Mouse (Mus musculus) heart, adult 2 months (tissue): ENCODE measurements around the gene Atp6v1fnb.

Source experiments
- CTCF ChIP-seq: fragments of 200-600 bp; IDR thresholded peaks from 2 replicates; pipeline ENCODE4 v1.8.1; 2022; ENCODE audit warnings: antibody characterized with exemption, mild to moderate bottlenecking, moderate library complexity
- POLR2A ChIP-seq: fragments of 200-500 bp; IDR thresholded peaks from 2 replicates; pipeline ENCODE4 v1.6.1; 2011; ENCODE audit warnings: mild to moderate bottlenecking, low read depth, low read length, control low read depth; ENCODE audit not compliant: insufficient read depth

GRCm38 (mm10) chr6:29484716-29485559 lies 13.7 kb downstream of the Atp6v1fnb start:
- TF ChIP-seq POLR2A: no peak
- peak; percentile 91 for TF ChIP-seq CTCF
